Mouse (Mus musculus): Measurements from ENCODE around the gene Zbtb38. TPM values are rescaled to one million over a fixed set of nuclear protein-coding genes. Genes with fewer than 3 reads are reported as not detected.

The Zbtb38 gene
- polyA plus RNA-seq, 1 experiment from 2014 or later, result 52.3 TPM

DNA sequence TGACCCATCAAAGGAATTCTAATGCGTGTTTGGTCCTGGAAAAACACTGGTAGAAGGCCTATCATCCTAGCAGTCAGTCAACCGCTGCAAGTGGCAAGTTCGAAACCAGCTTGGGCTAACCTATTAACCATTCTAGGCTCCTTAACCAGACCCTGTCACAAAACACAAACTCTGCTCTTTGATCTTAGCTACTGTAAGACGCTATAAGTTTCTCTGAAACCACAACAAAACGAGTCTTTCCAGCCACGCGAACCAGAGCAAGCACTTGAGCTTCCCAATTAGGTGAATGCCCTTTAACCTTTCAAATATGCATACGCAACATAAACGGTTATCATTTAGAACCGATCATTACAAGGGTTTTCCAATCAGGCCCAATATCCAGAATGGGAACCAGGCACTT, 33.7 kb downstream of the Zbtb38 start:
- no peaks in the 10 kb centered on the region for H3K27me3 ChIP-seq (replicated peaks; ENCODE audit: control insufficient read depth, insufficient read depth, low read length)
- peaks cover 24% of the 10 kb centered on the region for H3K4me1 ChIP-seq (replicated peaks; ENCODE audit: control insufficient read depth, insufficient read depth, low read length)
- H3K27ac ChIP-seq (ENCODE audit: low read length), result no peak overlapping the region
- H3K4me3 ChIP-seq (replicated peaks; ENCODE audit: low read length), result peak overlapping the region; percentile 69
- no peaks in the 10 kb centered on the region for H3K9me3 ChIP-seq (ENCODE audit: control insufficient read depth, low read length)
- 57% methylated on average over 10 of the region's 10 CpGs for WGBS
- H3K9ac ChIP-seq (replicated peaks; ENCODE audit: low read depth, low read length), result peak overlapping the region; percentile 93
- ATAC-seq, result no peak
- no peaks in the 10 kb centered on the region for H3K36me3 ChIP-seq (ENCODE audit: control insufficient read depth, insufficient read depth)
- H3K4me2 ChIP-seq (ENCODE audit: low read length), result peak overlapping the region; percentile 68

GRCm38 (mm10) chr9:96718402-96718798, 34.2 kb downstream of the Zbtb38 start:
- Histone ChIP-seq H3K27me3 (replicated peaks; ENCODE audit: control insufficient read depth, insufficient read depth, low read length) (no peaks in the 10 kb centered on the region), H3K36me3 (ENCODE audit: control insufficient read depth, insufficient read depth) (no peaks in the 10 kb centered on the region), H3K4me1 (replicated peaks; ENCODE audit: control insufficient read depth, insufficient read depth, low read length) (peaks cover 24% of the 10 kb centered on the region), H3K27ac (ENCODE audit: low read length) (no peak overlapping the region), H3K9me3 (ENCODE audit: control insufficient read depth, low read length) (no peaks in the 10 kb centered on the region), H3K9ac (replicated peaks; ENCODE audit: low read depth, low read length) (no peak overlapping the region), H3K4me3 (replicated peaks; ENCODE audit: low read length) (no peak overlapping the region), H3K4me2 (ENCODE audit: low read length) (no peak overlapping the region; the same call in 1 of the 2 replicates)
- no peak for ATAC-seq
- 94% methylated on average over 8 of the region's 8 CpGs for WGBS

DNA sequence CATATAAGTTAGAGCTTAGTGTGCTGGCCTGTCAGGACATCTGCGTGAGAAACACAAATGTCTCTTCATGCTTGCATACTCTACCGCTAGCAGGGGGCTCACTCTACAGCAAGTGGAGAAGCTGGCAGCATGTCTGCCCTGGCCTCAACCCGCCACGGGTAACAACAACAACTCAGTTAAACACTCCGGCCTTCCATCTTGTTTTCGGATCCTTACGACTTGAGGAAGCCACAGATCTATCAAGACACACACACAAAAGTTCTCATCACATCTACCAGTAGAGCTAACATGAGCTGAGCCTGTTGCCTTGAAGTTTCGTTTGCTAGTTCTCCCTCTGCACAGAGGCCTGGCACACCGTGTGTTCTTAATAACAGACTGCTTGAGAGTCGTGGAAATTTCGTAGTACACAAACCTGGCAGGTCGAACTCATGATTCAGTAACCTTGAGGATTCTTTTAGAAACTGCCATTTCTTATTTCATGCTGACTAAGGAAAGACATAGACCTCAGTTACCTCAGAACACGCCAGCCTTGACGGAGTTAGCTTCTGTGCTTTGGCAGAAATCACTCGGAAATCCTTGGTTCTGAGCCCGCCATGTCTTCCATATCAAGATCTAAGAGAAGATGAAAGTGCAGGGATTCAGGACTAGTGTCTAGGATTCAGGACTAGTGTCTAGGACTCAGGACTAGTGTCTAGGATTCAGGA, 34.8 kb downstream of the Zbtb38 start:
- WGBS, result 94% methylated on average over 16 of the region's 16 CpGs
- no peaks in the 10 kb centered on the region for H3K36me3 ChIP-seq (ENCODE audit: control insufficient read depth, insufficient read depth)
- no peak for ATAC-seq
- H3K4me3 ChIP-seq (replicated peaks; ENCODE audit: low read length), result no peak overlapping the region
- no peak overlapping the region for H3K4me2 ChIP-seq (ENCODE audit: low read length)
- peaks cover 24% of the 10 kb centered on the region for H3K4me1 ChIP-seq (replicated peaks; ENCODE audit: control insufficient read depth, insufficient read depth, low read length)
- H3K9me3 ChIP-seq (ENCODE audit: control insufficient read depth, low read length), result no peaks in the 10 kb centered on the region
- H3K27me3 ChIP-seq (replicated peaks; ENCODE audit: control insufficient read depth, insufficient read depth, low read length), result no peaks in the 10 kb centered on the region
- no peak overlapping the region for H3K9ac ChIP-seq (replicated peaks; ENCODE audit: low read depth, low read length)
- no peak overlapping the region for H3K27ac ChIP-seq (ENCODE audit: low read length)

DNA sequence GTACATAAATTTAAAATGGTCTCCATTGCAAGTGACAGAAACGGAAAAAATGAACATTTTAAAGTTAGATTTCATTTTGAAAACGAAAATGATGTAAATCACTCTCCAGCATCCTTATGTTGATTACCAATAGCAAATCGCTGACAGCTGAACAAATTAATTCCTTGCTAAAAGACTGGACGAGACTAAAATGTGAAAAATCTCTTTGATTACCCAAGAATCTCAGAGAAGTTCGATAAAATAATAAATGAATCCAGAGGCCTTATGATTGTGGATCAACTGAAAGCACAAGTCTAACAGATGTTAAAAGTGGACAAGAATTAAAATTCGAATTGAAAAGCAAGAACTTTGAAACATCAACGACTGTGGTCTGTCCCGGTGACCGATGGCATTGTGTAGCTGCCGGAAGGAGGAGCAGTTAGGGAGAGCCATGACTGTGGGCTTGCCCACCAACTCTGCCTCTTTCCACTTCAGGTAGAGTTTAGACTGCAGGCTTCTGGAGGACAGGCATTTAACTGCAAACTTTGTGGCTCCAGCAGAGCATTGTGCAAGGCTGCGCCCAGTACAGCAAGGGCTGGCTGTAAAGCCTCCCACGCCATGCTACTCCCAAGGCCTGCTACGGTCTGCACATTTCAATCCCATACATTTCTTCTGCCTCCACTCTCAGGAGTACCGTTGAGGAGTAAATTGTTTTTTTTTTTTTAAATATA, 35.7 kb downstream of the Zbtb38 start:
- WGBS, result 91% methylated on average over 14 of the region's 14 CpGs
- Histone ChIP-seq H3K27ac (ENCODE audit: low read length) (no peak overlapping the region), H3K4me3 (replicated peaks; ENCODE audit: low read length) (no peak overlapping the region), H3K36me3 (ENCODE audit: control insufficient read depth, insufficient read depth) (no peaks in the 10 kb centered on the region), H3K9me3 (ENCODE audit: control insufficient read depth, low read length) (no peaks in the 10 kb centered on the region), H3K9ac (replicated peaks; ENCODE audit: low read depth, low read length) (no peak overlapping the region), H3K4me2 (ENCODE audit: low read length) (no peak overlapping the region), H3K4me1 (replicated peaks; ENCODE audit: control insufficient read depth, insufficient read depth, low read length) (peaks cover 24% of the 10 kb centered on the region), H3K27me3 (replicated peaks; ENCODE audit: control insufficient read depth, insufficient read depth, low read length) (no peaks in the 10 kb centered on the region)
- ATAC-seq, result no peak

GRCm38 (mm10) chr9:96716136-96716535, 36.5 kb downstream of the Zbtb38 start:
- peaks cover 24% of the 10 kb centered on the region for H3K4me1 ChIP-seq (replicated peaks; ENCODE audit: control insufficient read depth, insufficient read depth, low read length)
- no peak overlapping the region for H3K4me2 ChIP-seq (ENCODE audit: low read length)
- no peaks in the 10 kb centered on the region for H3K27me3 ChIP-seq (replicated peaks; ENCODE audit: control insufficient read depth, insufficient read depth, low read length)
- WGBS, result 93% methylated on average over 10 of the region's 10 CpGs
- H3K9me3 ChIP-seq (ENCODE audit: control insufficient read depth, low read length), result no peaks in the 10 kb centered on the region
- no peak overlapping the region for H3K9ac ChIP-seq (replicated peaks; ENCODE audit: low read depth, low read length)
- ATAC-seq, result no peak
- H3K36me3 ChIP-seq (ENCODE audit: control insufficient read depth, insufficient read depth), result no peaks in the 10 kb centered on the region
- no peak overlapping the region for H3K27ac ChIP-seq (ENCODE audit: low read length)
- no peak overlapping the region for H3K4me3 ChIP-seq (replicated peaks; ENCODE audit: low read length)

DNA sequence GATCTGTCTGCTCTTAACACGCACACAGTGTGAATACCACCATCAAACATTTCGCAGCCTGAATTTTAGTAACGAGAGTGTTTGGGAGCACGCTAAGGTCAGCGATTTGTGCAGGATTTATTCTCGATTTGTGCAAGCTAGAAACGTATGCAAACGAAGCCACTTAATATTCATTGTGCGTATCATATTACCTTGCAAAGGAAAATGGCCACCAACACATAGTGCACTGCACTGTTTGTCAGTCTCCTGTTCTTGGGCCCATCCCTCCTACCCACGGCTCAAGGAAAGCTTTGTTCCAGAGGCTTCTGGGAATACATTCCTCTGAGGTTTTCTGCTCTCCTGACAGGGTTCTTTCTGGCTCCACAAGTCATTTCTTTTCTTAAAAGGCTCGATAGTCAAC, 37.5 kb downstream of the Zbtb38 start:
- H3K9ac ChIP-seq (replicated peaks; ENCODE audit: low read depth, low read length), result no peak overlapping the region
- no peak overlapping the region for H3K4me2 ChIP-seq (ENCODE audit: low read length)
- H3K27me3 ChIP-seq (replicated peaks; ENCODE audit: control insufficient read depth, insufficient read depth, low read length), result no peaks in the 10 kb centered on the region
- ATAC-seq, result no peak
- WGBS, result 55% methylated on average over 11 of the region's 11 CpGs
- peaks cover 17% of the 10 kb centered on the region for H3K4me1 ChIP-seq (replicated peaks; ENCODE audit: control insufficient read depth, insufficient read depth, low read length)
- H3K27ac ChIP-seq (ENCODE audit: low read length), result no peak overlapping the region
- H3K36me3 ChIP-seq (ENCODE audit: control insufficient read depth, insufficient read depth), result no peaks in the 10 kb centered on the region
- no peak overlapping the region for H3K4me3 ChIP-seq (replicated peaks; ENCODE audit: low read length)
- H3K9me3 ChIP-seq (ENCODE audit: control insufficient read depth, low read length), result no peaks in the 10 kb centered on the region

GRCm38 (mm10) chr9:96713472-96714390, 38.9 kb downstream of the Zbtb38 start:
- H3K4me1 ChIP-seq (replicated peaks; ENCODE audit: control insufficient read depth, insufficient read depth, low read length), result peaks cover 9% of the 10 kb centered on the region
- no peaks in the 10 kb centered on the region for H3K36me3 ChIP-seq (ENCODE audit: control insufficient read depth, insufficient read depth)
- H3K9ac ChIP-seq (replicated peaks; ENCODE audit: low read depth, low read length), result no peak overlapping the region
- no peak for ATAC-seq
- H3K27me3 ChIP-seq (replicated peaks; ENCODE audit: control insufficient read depth, insufficient read depth, low read length), result no peaks in the 10 kb centered on the region
- WGBS, result 74% methylated on average over 14 of the region's 14 CpGs
- no peak overlapping the region for H3K27ac ChIP-seq (ENCODE audit: low read length)
- no peak overlapping the region for H3K4me2 ChIP-seq (ENCODE audit: low read length)
- no peak overlapping the region for H3K4me3 ChIP-seq (replicated peaks; ENCODE audit: low read length)
- H3K9me3 ChIP-seq (ENCODE audit: control insufficient read depth, low read length), result no peaks in the 10 kb centered on the region

GRCm38 (mm10) chr9:96712758-96713471, 39.7 kb downstream of the Zbtb38 start:
- H3K36me3 ChIP-seq (ENCODE audit: control insufficient read depth, insufficient read depth), result no peaks in the 10 kb centered on the region
- no peaks in the 10 kb centered on the region for H3K9me3 ChIP-seq (ENCODE audit: control insufficient read depth, low read length)
- no peak overlapping the region for H3K4me3 ChIP-seq (replicated peaks; ENCODE audit: low read length)
- no peak overlapping the region for H3K27ac ChIP-seq (ENCODE audit: low read length)
- H3K4me1 ChIP-seq (replicated peaks; ENCODE audit: control insufficient read depth, insufficient read depth, low read length), result peaks cover 3% of the 10 kb centered on the region
- WGBS, result 76% methylated on average over 14 of the region's 14 CpGs
- H3K4me2 ChIP-seq (ENCODE audit: low read length), result no peak overlapping the region
- no peak overlapping the region for H3K9ac ChIP-seq (replicated peaks; ENCODE audit: low read depth, low read length)
- H3K27me3 ChIP-seq (replicated peaks; ENCODE audit: control insufficient read depth, insufficient read depth, low read length), result no peaks in the 10 kb centered on the region
- 0 out of 2 replicates have a peak, but pooled peaks have one; percentile 36 for ATAC-seq

Measured in forebrain, embryonic 16.5 days (tissue).